Mouse (Mus musculus): ENCODE data around the gene Hsp90aa1. TPM values are rescaled to one million over a fixed set of nuclear protein-coding genes. Genes with fewer than 3 reads are reported as not detected.
"Not testable (repeated sequence)": the region's sequence is repeated elsewhere in the genome, so short reads cannot be mapped to it uniquely, and the experiment has no call there.

The Hsp90aa1 gene
- polyA plus RNA-seq, 1 experiment: 567 TPM

- DNase-seq (ENCODE audit: extremely low spot score in 1 of 2, low spot score in 1 of 2): no peak
These were observed 1.8 kb downstream of the Hsp90aa1 start for GRCm38 (mm10) chr12:110700730-110701129.

DNA sequence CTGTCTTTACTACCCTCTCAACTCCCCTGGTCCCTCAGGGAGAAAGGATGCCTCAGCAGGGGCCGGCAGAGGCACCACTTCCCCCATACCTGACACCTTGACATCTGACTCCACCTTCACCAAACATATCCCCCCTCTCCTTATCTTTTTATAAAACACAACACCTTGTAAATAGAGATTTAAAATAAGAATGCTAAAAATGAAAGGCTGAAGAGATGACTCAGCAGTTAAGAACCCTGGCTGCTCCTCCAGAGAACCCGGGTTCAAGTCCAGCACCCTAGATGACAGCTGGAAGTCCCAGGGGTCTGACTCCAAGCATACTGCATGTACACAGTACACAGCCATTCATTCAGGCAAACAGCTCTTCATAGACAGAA, 3.4 kb downstream of the Hsp90aa1 start:
- no peak for DNase-seq (ENCODE audit: extremely low spot score in 1 of 2, low spot score in 1 of 2)

DNA sequence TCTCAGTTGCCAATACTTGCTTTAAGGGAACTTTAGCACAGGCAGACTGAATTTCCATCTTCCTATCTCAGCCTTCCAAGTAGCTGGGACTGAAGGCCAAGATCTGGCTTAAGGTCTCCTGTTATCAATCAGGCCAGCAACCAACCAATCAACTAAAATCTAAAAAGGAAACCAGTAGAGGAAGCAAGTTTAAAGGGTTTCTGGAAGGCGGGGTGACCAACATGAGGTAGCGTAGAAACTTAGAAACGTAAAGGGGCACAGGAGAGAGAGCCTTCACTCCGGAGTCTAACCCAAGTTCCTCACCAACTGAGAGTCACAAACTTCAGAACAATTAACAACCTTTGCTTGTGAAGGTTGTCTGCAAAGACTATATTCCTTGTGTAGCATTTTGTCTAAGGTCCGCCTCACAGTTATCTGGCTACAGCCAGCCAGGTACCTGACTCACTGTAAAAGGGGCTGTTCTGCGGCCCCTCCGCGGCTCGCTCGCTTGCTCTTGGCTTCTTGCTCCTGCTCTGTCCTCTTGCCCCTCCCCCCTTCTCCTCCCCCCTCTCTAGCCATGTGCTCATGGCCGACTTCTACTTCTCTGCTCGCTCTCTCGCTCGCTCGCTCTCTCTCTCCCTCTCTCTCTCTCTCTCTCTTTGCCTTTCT, 3.9 kb downstream of the Hsp90aa1 start:
- DNase-seq (ENCODE audit: extremely low spot score in 1 of 2, low spot score in 1 of 2): no peak

DNA sequence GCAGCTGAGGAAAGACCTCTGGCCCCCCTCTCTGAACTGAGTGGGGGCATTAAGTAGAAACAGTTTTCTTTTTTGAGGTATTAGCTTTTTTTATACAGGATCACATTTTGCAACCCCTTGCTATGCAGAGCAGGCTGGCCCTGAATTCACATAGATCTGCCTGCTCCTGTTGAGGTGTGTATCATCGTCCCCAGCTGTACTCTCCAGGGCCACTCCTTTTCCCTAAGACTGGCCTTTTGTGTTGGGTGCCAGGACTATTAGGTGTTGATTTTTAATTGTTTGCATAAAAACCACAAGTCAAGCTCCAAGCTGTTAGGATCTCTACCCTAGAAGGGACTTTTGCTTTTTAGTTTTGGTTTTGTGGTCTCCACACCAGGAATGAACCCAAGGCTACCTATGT, 4.4 kb downstream of the Hsp90aa1 start:
- DNase-seq (ENCODE audit: extremely low spot score in 1 of 2, low spot score in 1 of 2): no peak

GRCm38 (mm10) chr12:110697457-110697856, 5.1 kb downstream of the Hsp90aa1 start:
- no peak for DNase-seq (ENCODE audit: extremely low spot score in 1 of 2, low spot score in 1 of 2)

DNA sequence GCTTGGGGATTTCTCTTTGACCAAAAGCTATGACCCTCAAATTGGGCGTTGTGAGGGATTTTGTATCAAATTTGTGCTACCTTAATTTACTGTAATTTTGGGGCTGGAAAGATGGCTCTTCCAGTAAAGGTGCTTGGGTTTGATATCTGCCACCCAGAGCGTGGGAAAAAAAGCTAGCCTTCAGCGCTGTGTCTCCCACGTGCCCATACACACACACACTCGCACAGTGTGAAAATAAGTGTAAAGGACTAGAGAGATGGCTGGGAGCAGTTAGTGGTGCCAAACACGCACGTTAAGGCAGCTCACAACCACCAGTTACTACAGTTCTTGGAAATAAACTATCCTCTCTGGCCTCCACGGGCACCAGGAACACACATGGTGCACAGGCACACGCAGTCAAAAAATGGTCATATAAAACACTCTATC, 5.5 kb downstream of the Hsp90aa1 start:
- DNase-seq (ENCODE audit: extremely low spot score in 1 of 2, low spot score in 1 of 2): peak in 1 of 2 experiments; percentile 30

DNA sequence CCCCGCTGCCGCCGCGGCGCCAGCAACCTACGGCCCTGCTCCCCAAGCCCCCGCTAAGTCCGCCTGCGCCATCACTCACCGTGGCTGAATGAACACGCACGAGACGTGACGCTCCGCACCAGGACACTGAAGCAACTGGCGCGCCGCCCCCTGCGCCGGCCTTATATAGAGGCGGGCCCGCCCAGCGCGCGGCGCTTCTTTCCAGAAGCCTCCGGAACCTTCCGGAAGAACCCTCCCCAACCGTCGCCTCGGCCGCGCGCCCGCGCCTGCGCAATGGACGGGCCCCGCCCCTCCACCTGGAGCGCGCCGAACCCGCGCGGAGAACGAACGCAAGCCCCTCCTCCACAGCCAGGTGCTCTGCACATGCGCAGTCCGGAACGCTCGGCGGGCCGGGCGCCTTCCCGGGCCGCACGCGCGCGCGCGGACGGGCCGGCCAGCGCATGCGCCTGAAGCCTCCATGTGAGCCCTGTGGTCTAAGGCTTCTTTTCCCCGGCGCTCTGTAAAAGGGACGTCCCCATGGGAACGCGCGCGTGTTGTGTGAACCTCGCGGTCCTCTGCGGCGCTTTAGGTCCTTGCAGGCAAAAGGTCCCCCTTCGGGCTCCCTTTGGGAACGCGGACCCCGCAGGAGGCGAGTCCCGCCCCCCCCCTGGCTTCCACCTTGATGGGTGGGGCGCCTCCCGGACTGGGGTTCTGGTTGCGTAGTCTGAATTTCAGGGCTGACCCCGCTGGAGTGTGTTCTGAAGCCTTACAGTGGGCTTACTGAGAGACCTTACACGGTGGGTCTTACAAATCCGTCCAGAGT, 6.2 kb downstream of the Hsp90aa1 start:
- peak; percentile 87 to 98 for DNase-seq (ENCODE audit: extremely low spot score in 1 of 2, low spot score in 1 of 2)

DNA sequence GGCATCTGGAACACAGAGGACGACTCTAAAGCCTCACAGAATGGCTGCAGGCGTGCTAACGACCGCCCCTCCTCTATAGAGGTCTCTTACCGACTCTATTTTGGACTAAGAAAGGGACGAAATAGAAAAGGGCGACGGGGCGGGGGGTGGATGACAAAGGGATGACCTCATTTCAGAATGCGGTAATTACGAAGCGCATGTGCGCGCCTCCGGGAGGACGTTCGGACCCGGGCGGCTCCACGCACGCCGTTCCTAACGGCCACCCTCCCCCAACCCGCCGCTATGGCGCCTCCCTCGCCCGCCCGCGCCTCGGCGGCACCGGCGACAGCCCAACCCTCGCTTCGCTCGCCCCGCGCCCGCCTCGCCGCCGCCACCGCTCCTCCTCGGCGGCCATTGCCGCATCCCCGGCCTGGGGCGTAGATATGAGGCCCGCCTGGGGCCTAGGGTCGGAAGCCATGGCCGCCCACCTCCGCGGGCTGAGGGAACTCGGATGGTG, 6.8 kb downstream of the Hsp90aa1 start:
- DNase-seq (ENCODE audit: extremely low spot score in 1 of 2, low spot score in 1 of 2): peak; percentile 35 to 74

DNA sequence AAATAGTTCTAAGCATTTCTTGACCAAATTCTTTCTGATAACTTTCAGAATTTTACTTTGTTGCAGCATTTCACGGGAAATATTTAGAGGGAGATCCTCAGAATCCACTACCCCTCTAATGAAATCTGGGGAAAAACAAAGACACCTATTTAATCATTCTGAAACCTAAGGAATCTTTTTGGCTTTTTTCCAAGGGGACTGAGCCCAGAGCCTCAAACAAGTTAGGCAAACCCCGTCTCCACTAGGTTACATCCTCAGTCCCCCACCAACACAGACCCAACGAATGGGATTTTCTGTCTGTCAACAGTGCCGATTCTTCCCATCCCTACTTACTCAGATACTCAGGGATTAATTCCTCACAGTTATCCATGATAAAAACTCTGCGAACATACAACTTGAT, 9.2 kb downstream of the Hsp90aa1 start:
- DNase-seq (ENCODE audit: extremely low spot score in 1 of 2, low spot score in 1 of 2): not testable (repeated sequence)

GRCm38 (mm10) chr12:110689919-110690643, 12.4 kb downstream of the Hsp90aa1 start:
- no peak for DNase-seq (ENCODE audit: extremely low spot score in 1 of 2, low spot score in 1 of 2)

DNA sequence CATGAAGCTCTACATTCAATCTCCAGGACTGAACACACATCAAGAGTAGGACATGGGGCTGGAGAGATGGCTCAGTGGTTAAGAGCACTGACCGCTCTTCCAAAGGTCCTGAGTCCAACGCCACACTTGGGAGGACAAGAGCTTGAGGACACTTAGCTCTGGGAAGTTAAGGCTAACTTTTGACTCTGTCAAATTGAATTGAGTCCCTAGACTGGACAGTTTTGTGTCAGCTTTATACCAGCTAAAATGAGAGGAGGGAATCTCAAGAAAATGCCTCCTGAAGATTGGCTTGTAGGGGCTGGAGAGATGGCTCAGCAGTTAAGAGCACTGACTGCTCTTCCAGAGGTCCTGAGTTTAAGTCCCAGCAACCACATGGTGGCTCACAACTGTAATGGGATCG, 13.6 kb downstream of the Hsp90aa1 start:
- DNase-seq (ENCODE audit: extremely low spot score in 1 of 2, low spot score in 1 of 2): not testable (repeated sequence)

GRCm38 (mm10) chr12:110687894-110688734, 14.4 kb downstream of the Hsp90aa1 start:
- DNase-seq (ENCODE audit: extremely low spot score in 1 of 2, low spot score in 1 of 2): peak; percentile 27 to 63

GRCm38 (mm10) chr12:110683580-110683979, 18.9 kb downstream of the Hsp90aa1 start:
- no peak for DNase-seq (ENCODE audit: extremely low spot score in 1 of 2, low spot score in 1 of 2)

DNA sequence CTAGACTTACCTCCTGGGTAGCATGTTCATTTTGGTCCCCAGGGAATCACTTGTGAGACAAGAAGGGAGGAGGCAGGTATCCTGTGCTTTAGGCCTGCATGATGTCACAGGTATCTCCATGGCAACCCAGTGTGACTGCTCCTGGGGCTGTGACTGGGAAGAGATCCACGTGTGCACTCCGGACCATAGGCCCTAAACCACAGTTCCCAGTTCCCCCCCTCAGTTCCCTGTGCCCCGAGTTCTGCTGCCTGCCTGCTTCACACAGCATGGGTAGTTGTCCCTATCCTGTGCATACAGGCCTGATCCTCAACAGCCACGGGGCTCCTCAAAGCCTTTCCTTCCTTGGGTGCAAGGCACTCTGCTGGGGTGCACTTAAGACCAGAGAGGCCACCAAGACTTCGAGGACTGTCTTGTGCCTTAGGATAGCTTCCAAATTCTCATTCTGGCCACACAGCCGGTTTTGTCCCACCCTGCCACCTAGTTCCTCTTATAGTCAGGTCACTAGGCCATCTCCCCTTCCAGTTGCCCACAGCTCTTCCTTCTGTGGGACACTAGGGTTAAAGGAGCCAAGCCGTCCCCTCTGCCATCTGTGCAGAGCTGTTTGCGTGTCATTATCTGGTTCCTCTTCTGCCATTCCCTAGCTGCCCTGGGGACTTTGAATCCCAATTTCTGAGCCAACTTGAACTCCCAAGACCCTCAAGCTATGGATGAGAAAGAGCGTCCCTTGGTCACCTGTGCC, 19.8 kb downstream of the Hsp90aa1 start, which contains the start of gene 1700001K19Rik:
Gene 1700001K19Rik, minus strand, starts transcription at position 59 of the 739 bp plus-strand sequence.
- DNase-seq (ENCODE audit: extremely low spot score in 1 of 2, low spot score in 1 of 2): no peak

DNA sequence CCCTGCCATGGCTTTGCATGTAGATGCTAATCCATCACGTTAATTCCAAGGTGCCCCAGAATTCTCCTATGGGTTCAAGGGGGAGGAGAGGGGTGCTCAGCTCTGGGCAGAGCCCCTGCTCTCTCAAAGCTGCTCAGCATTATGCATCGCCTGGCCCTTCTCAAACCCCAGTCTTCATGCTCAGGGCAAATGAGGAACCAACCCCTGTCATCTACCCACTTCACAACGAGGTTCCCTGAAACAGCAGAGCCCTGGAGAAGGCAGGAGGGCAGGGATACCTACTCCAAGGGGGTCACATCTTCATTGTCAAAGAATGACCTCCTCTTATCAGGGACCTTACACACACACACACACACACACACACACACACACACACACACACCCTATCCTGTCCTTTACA, 20.6 kb downstream of the Hsp90aa1 start:
- DNase-seq (ENCODE audit: extremely low spot score in 1 of 2, low spot score in 1 of 2): no peak

- DNase-seq (ENCODE audit: extremely low spot score in 1 of 2, low spot score in 1 of 2): no peak
These were observed 21.3 kb downstream of the Hsp90aa1 start for GRCm38 (mm10) chr12:110681191-110681590.

DNA sequence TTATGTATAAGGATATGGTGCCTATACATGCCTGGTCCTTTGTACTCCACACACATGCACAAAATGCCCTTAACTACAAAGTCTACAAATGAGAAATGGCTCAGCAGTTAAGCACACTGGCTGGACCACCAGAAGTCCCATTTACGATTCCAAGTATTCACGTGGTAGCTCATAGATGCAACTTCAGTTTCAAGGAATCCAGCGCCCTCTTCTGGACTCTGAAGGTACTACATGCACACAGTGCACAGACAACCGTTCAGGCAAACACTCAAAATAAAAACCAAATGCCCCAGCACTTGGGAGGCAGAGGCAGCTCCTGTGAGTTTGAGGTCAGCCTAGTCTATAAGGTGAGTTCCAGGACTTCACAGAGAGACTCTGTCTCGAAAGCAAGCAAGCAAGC, 28.3 kb downstream of the Hsp90aa1 start:
- no peak for DNase-seq (ENCODE audit: extremely low spot score in 1 of 2, low spot score in 1 of 2)

GRCm38 (mm10) chr12:110667466-110668077, 35.0 kb downstream of the Hsp90aa1 start:
- DNase-seq (ENCODE audit: extremely low spot score in 1 of 2, low spot score in 1 of 2): no peak

GRCm38 (mm10) chr12:110661746-110662145, 40.8 kb downstream of the Hsp90aa1 start:
- DNase-seq (ENCODE audit: extremely low spot score in 1 of 2, low spot score in 1 of 2): no peak
